Mouse (Mus musculus): ENCODE results near the gene Olfm1. TPM values are rescaled to one million over a fixed set of nuclear protein-coding genes. Genes with fewer than 3 reads are reported as not detected.

The Olfm1 gene
- total and polyA plus RNA-seq, 3 experiments: 22.2 to 51.0 TPM; not detected in 1

- TF ChIP-seq RCOR1 (IDR thresholded peaks at IDR 0.05; ENCODE audit: low read depth, low read length) (no peak), KAT2A (conservative IDR thresholded peaks at IDR 0.05; ENCODE audit: low read depth, low read length) (no peak), MAZ (IDR thresholded peaks at IDR 0.05; ENCODE audit: low read depth, low read length) (peak; percentile 80), SIN3A (IDR thresholded peaks at IDR 0.05; ENCODE audit: low read length) (peak; percentile 72), USF1 (IDR thresholded peaks at IDR 0.05; ENCODE audit: low read depth, low read length) (peak; percentile 81), NELFE (IDR thresholded peaks at IDR 0.05; ENCODE audit: low read depth, low read length) (peak; percentile 43), ZMIZ1 (IDR thresholded peaks at IDR 0.05; ENCODE audit: low read depth, low read length) (peak; percentile 7), MYC (IDR thresholded peaks at IDR 0.05; ENCODE audit: low read depth, low read length) (no peak), ETS1 (IDR thresholded peaks at IDR 0.05; ENCODE audit: low read depth, low read length) (no peak; the same call in 1 of the 2 replicates), POLR2A (IDR thresholded peaks at IDR 0.05; ENCODE audit: control insufficient read depth in 1 of 2, insufficient read depth in 1 of 2, low read depth in 1 of 2, low read length in 2 of 2, poor library complexity in 1 of 2) (peak in 1 of 2 experiments; percentile 73; a peak in 2 of 4 replicates), ELF1 (IDR thresholded peaks at IDR 0.05; ENCODE audit: low read depth, low read length) (peak; percentile 95), ZC3H11A (IDR thresholded peaks at IDR 0.05; ENCODE audit: low read depth, low read length) (no peak)
These were observed 46.6 kb upstream of the Olfm1 start (continued) for GRCm38 (mm10) chr2:28146152-28146551.

DNA sequence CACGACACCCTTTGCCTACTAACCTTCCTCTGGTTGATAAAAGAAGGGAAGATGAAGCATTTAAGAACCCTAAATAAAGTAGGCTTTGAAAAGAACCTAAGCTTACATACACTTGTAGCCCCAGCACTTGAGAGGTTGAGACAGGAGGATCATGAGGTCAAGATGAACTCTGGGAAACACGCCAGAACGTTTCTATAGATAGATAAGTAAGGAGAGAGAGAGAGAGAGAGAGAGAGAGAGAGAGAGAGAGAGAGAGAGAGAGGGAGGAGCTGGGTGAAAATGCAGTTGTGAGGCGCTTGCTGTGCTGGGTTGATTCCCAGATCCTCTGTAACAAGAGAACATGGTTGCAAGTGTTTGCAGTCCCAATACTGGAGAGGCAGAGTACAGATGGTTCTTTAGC is 46.1 kb upstream of the Olfm1 start:
- Histone ChIP-seq H3K79me2 (ENCODE audit: control insufficient read depth, insufficient read depth, low read length, poor library complexity) (no peaks in the 10 kb centered on the region; the same call in 1 of the 2 replicates), H3K4me1 (ENCODE audit: control insufficient read depth in 1 of 2, insufficient read depth in 2 of 2, low read length in 2 of 2) (peaks cover 19 to 68% of the 10 kb centered on the region in 2 experiments), H3K9ac (ENCODE audit: control insufficient read depth, low read depth, low read length, poor library complexity, severe bottlenecking) (peak overlapping the region; percentile 50), H3K27me3 (ENCODE audit: control insufficient read depth in 1 of 2, insufficient read depth in 2 of 2, low read length in 2 of 2) (no peaks in the 10 kb centered on the region), H3K36me3 (ENCODE audit: control insufficient read depth in 1 of 2, insufficient read depth in 2 of 2, low read length in 2 of 2) (peaks cover 0 to 46% of the 10 kb centered on the region in 2 experiments; a peak in 2 of 4 replicates), H3K9me3 (replicated peaks; ENCODE audit: insufficient read depth, low read length) (no peaks in the 10 kb centered on the region), H3K27ac (ENCODE audit: control insufficient read depth, low read depth, low read length) (peak overlapping the region; percentile 92), H3K4me3 (ENCODE audit: control insufficient read depth in 1 of 2, insufficient read depth in 1 of 2, low read depth in 2 of 2, low read length in 2 of 2) (peak overlapping the region; percentile 12 to 50; a peak in 3 of 4 replicates)
- DNase-seq (ENCODE audit: low read depth, low spot score): peak; percentile 85
- 0 out of 2 replicates have a peak, but pooled peaks have one; percentile 48 for TF ChIP-seq RCOR1 (IDR thresholded peaks at IDR 0.05; ENCODE audit: low read depth, low read length)
- TF ChIP-seq ZMIZ1 (IDR thresholded peaks at IDR 0.05; ENCODE audit: low read depth, low read length): no peak
- TF ChIP-seq RAD21 (IDR thresholded peaks at IDR 0.05; ENCODE audit: low read depth, low read length): no peak
- TF ChIP-seq TCF12 (IDR thresholded peaks at IDR 0.05; ENCODE audit: low read depth, low read length): peak; percentile 61; the same call in 1 of the 2 replicates
- TF ChIP-seq JUND (IDR thresholded peaks at IDR 0.05; ENCODE audit: low read depth, low read length): peak; percentile 100
- TF ChIP-seq MXI1 (IDR thresholded peaks at IDR 0.05; ENCODE audit: low read depth, low read length): peak; percentile 45
- TF ChIP-seq MAFK (IDR thresholded peaks at IDR 0.05; ENCODE audit: borderline replicate concordance, low read depth, low read length): no peak
- TF ChIP-seq USF2 (IDR thresholded peaks at IDR 0.05; ENCODE audit: borderline replicate concordance in 1 of 2, insufficient read depth in 1 of 2, low read depth in 1 of 2, low read length in 2 of 2): no peak
- TF ChIP-seq NRF1 (IDR thresholded peaks at IDR 0.05; ENCODE audit: insufficient read depth, low read depth, low read length, poor library complexity, severe bottlenecking): no peak
- TF ChIP-seq NELFE (IDR thresholded peaks at IDR 0.05; ENCODE audit: low read depth, low read length): peak; percentile 33; the same call in 1 of the 2 replicates
- no peak for TF ChIP-seq CHD2 (IDR thresholded peaks at IDR 0.05; ENCODE audit: low read length)
- no peak; the same call in 1 of the 2 replicates for TF ChIP-seq MAX (IDR thresholded peaks at IDR 0.05; ENCODE audit: low read length)
- no peak for TF ChIP-seq E2F4 (IDR thresholded peaks at IDR 0.05; ENCODE audit: borderline replicate concordance, low read depth, low read length)
- TF ChIP-seq HCFC1 (IDR thresholded peaks at IDR 0.05; ENCODE audit: low read depth, low read length): 0 out of 2 replicates have a peak, but pooled peaks have one; percentile 3
- no peak for TF ChIP-seq MYC (IDR thresholded peaks at IDR 0.05; ENCODE audit: low read depth, low read length)
- TF ChIP-seq USF1 (IDR thresholded peaks at IDR 0.05; ENCODE audit: low read depth, low read length): peak; percentile 28; the same call in 1 of the 2 replicates
- no peak for TF ChIP-seq ELF1 (IDR thresholded peaks at IDR 0.05; ENCODE audit: low read depth, low read length)
- no peak for TF ChIP-seq TAL1 (IDR thresholded peaks at IDR 0.05; ENCODE audit: low read length)
- no peak for TF ChIP-seq TBP (IDR thresholded peaks at IDR 0.05; ENCODE audit: low read depth, low read length)
- peak; percentile 46; the same call in 1 of the 2 replicates for TF ChIP-seq MAZ (IDR thresholded peaks at IDR 0.05; ENCODE audit: low read depth, low read length)
- TF ChIP-seq UBTF (IDR thresholded peaks at IDR 0.05; ENCODE audit: borderline replicate concordance, insufficient read depth, low read depth, low read length): no peak
- TF ChIP-seq ZKSCAN1 (IDR thresholded peaks at IDR 0.05; ENCODE audit: low read depth, low read length): no peak
- peak; percentile 63 to 68 for TF ChIP-seq EP300 (IDR thresholded peaks at IDR 0.05; ENCODE audit: low read depth in 1 of 2, low read length in 2 of 2)
- no peak for TF ChIP-seq ZNF384 (IDR thresholded peaks at IDR 0.05; ENCODE audit: low read depth, low read length)
- TF ChIP-seq GATA1 (IDR thresholded peaks at IDR 0.05; ENCODE audit: low read depth, low read length): peak; percentile 76
- no peak for TF ChIP-seq POLR2AphosphoS2 (IDR thresholded peaks at IDR 0.05; ENCODE audit: low read length)
- peak; percentile 70 for TF ChIP-seq ETS1 (IDR thresholded peaks at IDR 0.05; ENCODE audit: low read depth, low read length)
- 0 out of 2 replicates have a peak, but pooled peaks have one; percentile 35 for TF ChIP-seq MEF2A (IDR thresholded peaks at IDR 0.05; ENCODE audit: extremely low read depth, insufficient replicate concordance, low read depth, low read length, poor library complexity, severe bottlenecking)
